Mouse (Mus musculus) cerebellum, adult 2 months (tissue): ENCODE data around the gene Dpp7.

ENCODE experiments used
- CTCF ChIP-seq: fragments of 200-500 bp; IDR thresholded peaks from 2 replicates; pipeline ENCODE4 v1.5.1; 2011; ENCODE audit warnings: low read depth, mild to moderate bottlenecking, control low read depth, low read length, moderate library complexity, borderline replicate concordance; ENCODE audit not compliant: insufficient read depth
- POLR2A ChIP-seq: fragments of 200-500 bp; IDR thresholded peaks from 2 replicates; pipeline ENCODE4 v1.6.1; 2011; ENCODE audit warnings: low read length, control low read depth, borderline replicate concordance; ENCODE audit not compliant: insufficient read depth

GRCm38 (mm10) chr2:25349499-25349898 is 6.7 kb downstream of the Dpp7 start:
- no peak for TF ChIP-seq CTCF
- TF ChIP-seq POLR2A = no peak
